Mouse (Mus musculus) CD4-positive helper T cell, adult 2 months (primary cell): ENCODE data around the gene Abtb2.

Source experiments
- DNase-seq: peaks from one replicate; pipeline ENCODE4 v3.0.0-alpha.2; 2012; ENCODE audit warnings: low read depth, missing footprints, low spot score

Abtb2 gene

GRCm38 (mm10) chr2:103730999-103731398, 164.9 kb downstream of the Abtb2 start:
- DNase-seq, result no peak

DNA sequence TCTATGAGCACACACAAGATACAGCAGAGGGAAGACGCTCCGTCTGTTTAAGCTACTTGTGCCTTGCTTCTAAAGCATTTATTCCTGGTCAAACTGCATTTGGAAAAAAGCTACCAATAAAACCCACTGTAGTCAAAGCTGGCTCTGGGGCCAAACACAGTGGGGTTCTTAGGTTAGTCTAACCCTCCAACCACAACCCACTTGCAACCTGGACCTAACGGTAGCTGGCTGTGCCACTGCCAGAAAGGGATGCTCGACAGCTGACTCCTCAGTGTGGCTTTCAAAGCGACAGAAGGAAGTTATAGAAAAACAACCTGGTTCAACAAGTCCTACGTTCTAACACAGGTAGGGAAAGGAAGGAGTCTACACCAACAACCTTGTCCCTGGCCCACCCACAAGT, 165.3 kb downstream of the Abtb2 start:
- no peak for DNase-seq

DNA sequence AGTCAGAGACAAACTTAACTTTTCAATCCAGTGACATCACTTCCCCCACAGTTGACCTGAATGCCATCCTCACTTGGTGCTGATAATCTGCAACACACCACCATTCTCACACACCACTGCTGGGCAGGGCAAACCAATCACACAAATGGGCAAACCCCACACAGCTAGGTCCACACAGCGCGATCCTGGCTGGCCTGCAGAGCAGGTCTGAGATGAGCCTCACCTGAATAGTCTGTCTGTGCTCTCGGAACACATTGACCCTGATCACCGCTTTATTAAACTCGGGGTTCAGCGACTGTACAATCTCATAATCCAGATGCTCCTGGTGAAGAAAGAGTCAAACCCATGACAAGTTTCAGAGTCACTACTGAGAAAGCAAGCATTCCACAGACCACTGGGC, 176.7 kb downstream of the Abtb2 start:
- no peak for DNase-seq

DNA sequence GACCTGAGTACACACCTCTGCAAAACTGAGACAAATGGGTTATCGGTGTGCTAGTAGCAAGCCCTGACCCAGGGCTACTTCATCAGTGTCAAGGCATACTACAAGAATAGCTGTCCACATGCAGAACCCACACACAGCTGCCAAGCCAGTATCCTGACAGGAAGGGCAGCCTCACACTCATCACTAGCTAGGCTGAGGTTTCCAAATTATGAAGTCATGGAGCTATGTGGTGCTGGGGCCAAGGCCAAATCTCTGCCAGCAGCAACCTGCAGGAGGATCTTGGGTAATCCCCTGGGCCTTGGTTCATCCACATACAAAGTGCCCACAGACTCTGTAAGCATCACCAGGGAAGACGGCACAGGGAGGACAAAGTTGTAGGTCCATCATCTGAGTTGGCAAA, 177.4 kb downstream of the Abtb2 start:
- no peak for DNase-seq

DNA sequence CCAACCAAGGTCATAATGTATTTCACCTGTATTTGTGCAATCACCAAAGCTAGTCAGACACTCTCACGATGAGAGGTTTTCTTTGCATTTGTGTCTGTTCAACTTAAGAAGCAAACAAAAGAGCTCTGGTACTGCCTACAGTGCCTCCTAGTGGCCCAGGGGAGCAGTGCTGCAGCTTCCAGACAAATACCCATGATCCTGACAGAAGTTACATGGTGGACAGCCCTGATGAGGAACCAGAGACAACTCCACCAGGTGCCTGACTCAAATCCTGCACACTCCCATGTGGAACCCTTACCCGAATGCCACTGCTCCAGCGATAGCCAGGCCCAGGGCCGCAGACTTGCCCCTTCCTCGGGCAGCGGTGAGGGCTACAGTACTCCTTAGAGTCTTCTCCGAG, 177.9 kb downstream of the Abtb2 start:
- DNase-seq, result peak; percentile 72

GRCm38 (mm10) chr2:103745481-103745880, 179.4 kb downstream of the Abtb2 start:
- DNase-seq, result no peak

DNA sequence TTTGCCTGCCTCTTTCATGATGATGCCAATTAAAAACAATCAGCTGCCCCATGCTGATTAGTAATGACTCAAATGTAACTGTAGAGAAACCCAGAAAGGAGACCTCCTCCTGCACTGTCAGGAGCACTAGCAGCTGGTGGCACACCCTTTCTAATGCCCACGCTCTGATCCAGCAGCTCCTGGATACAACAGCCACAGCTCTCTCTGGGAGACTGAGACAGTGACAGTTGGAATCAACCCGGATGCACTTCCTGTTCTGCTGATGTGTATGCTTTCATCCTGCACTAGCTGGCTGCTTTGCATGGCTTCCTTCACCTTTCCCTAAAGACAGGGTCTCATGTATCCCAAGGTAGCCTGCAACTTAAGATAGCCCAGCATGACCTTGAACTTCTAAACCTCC, 180.0 kb downstream of the Abtb2 start:
- no peak for DNase-seq

DNA sequence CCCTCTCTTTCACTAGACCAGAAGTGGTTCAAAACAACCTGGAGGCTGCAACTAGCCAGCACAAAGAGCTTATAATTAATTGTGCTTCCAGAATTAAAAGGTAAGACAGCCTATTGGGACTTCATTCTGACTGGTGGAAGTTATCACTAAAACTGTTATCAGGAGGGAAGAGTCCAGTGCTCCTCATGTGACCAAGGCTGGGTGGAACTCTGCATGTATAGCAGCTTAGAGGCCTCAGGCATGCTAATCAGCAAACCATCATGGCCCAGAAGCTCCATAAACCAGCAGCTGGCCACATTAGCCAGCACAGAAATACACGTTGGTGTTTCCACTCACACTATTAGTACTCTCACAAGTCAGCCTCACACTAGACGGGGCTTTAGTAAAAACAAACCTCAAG, 180.7 kb downstream of the Abtb2 start:
- DNase-seq, result no peak

GRCm38 (mm10) chr2:103747891-103748290, 181.8 kb downstream of the Abtb2 start:
- no peak for DNase-seq

GRCm38 (mm10) chr2:103749091-103749490, 183.0 kb downstream of the Abtb2 start:
- DNase-seq, result no peak

GRCm38 (mm10) chr2:103751771-103752170, 185.7 kb downstream of the Abtb2 start:
- DNase-seq, result no peak

DNA sequence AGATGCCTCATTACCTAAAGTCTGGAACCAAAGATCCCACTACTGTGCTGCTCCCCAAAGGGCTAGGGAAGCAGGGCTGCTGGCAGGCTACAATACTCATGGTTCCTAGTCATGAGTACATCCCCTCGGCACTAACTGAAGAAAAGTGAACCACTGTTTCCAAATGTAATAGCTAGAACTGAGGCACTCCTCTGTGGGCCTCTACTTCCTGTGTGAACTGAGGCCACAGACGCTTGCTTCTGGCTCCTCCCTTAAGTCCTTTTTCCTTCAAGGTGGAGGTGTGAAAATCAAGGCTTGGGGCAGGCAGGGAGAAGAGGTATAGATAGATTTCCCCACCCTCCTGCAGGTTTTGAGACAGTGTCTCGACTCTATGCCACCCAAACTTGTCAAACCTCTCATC, 188.5 kb downstream of the Abtb2 start:
- DNase-seq, result peak; percentile 37

DNA sequence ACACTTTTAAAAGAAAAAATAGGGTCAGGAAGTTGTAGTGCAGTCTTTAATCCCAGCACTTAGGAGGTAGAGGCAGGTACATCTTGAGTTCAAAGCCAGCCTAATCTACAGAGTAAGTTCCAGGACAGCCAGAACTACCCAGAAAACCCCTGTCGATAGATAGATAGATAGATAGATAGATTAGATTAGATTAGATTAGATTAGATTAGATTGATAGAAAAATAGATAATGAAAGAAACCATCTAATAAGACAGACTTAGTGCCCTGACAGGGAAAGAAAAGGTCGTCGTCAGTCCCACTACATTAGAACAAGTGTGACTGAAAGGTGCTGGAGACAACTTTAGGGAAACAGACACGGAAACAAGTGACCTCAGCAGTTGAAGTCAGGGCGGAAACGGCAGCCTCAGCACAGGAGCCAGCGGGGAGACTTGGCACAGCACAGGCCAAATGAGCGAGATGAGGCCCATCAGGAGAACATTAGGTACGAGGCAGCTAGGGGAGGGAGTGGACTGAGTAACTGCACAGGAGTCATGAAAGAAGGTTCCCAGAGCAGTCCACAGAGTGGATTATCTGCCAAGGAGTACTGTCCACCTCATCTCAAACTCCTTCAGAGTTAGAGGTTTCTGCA, 189.5 kb downstream of the Abtb2 start:
- no peak for DNase-seq

- no peak for DNase-seq
Observed at GRCm38 (mm10) chr2:103760421-103760820, 194.3 kb downstream of the Abtb2 start.

DNA sequence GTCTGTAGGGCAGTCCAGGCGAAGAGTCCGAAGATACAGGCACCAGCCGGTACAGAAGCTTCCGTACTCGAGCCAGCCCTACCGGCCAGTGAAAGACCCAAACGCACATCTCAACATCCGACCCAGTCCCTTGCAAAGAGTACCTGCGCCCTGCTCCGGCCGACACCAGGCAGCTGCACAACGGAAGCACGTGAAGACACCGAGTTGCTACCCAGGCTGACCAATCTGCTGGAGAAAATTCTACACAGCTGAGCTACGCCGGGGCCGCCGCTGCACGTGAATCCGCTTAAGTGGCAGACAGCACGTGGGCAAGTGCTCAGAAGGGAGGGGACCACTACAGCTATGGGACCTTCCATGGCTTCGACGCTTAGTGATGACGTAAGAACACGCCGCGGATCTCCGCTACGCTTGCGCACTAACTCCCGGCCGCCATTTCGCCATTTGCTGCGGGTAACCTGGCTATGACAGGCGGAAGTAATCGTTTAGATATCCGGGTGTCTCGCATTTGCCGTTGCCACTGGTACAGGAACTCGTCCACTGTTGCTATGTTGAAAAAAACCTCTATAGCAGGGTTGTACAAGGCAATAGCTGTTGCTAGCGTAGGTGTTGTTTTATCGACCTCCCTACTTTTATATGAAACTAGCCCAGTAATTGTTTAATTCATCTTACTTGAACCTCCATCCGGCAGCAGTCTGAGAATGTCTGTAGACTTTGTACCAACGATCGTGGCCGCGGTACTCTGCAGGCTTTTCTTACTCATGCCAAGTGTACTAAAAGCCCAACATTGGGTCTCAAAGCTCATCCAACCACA, 195.0 kb downstream of the Abtb2 start, which contains the start of gene Nat10:
Gene Nat10, minus strand, starts transcription at position 365 of the 811 bp plus-strand sequence.
- DNase-seq, result peak; percentile 99

DNA sequence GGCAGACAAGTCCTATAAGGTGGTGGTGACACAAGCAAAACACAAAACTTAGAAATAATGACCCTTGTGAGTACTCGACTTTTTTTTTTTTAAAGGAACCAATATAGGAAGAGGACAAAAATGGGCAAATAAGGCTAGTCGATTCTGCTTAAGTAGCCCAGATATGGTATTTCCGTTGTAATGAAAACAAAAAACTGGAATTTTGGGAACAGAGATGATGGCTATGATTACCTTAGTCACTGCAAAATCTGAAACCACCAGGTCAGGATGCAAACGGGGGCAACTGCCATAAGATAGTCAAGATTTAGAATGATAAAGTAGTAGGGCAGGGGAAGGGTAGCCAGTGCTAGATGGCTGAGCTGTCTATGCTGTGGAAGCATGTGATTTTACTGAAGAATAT, 195.9 kb downstream of the Abtb2 start:
- DNase-seq, result no peak

DNA sequence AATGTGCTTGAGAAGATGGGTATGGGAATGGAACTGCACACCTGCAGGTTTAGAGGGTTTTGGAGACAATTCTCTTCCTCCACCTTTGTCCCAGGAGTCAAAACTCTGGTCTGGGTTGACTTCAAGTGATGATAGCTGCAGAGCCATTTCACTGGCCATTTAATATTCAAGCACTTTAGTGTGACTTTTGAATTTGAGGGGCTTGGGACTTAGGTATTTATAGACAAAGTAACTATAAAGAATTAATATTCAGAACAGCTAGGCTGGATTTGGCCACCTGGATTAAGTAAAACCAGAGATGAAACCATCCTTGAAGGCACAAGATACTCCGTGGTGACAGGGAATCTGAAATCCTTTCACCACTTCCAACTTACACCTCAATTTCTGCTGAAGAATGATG, 196.4 kb downstream of the Abtb2 start:
- no peak for DNase-seq
